Mouse (Mus musculus): ENCODE measurements around the gene Agbl2. TPM values are rescaled to one million over a fixed set of nuclear protein-coding genes. Genes with fewer than 3 reads are reported as not detected.

Agbl2 gene
- total and polyA plus RNA-seq, 2 experiments = 0.05 TPM; not detected in 1

GRCm38 (mm10) chr2:90833502-90833901 lies 51.0 kb downstream of the Agbl2 start:
- TF ChIP-seq CTCF (IDR thresholded peaks at IDR 0.05; ENCODE audit: low read depth, low read length) = no peak
- TF ChIP-seq POLR2A (IDR thresholded peaks at IDR 0.05; ENCODE audit: extremely low read depth, insufficient read depth, low read length) = no peak
- H3K9ac ChIP-seq (ENCODE audit: low read depth, low read length) = no peak overlapping the region
- H3K79me2 ChIP-seq (ENCODE audit: control insufficient read depth, insufficient read depth, low read length) = no peaks in the 10 kb centered on the region
- 52% methylated on average over 5 of the region's 5 CpGs for WGBS
- H3K27ac ChIP-seq (replicated peaks; ENCODE audit: insufficient read depth, low read depth, low read length) = no peak overlapping the region
- no peaks in the 10 kb centered on the region for H3K36me3 ChIP-seq (ENCODE audit: control insufficient read depth, insufficient read depth, low read length)
- H3K4me1 ChIP-seq (ENCODE audit: control insufficient read depth, insufficient read depth, low read length) = no peaks in the 10 kb centered on the region
- H3K4me3 ChIP-seq (ENCODE audit: insufficient read depth, low read depth, low read length) = no peak overlapping the region
- DNase-seq (ENCODE audit: extremely low read depth, low read depth, low spot score) = no peak
- no peaks in the 10 kb centered on the region for H3K27me3 ChIP-seq (ENCODE audit: control insufficient read depth, insufficient read depth, low read length)

- no peak for DNase-seq (ENCODE audit: extremely low read depth, low read depth, low spot score)
- 54% methylated on average over 2 of the region's 2 CpGs for WGBS
- no peak for TF ChIP-seq CTCF (IDR thresholded peaks at IDR 0.05; ENCODE audit: low read depth, low read length)
Measured at GRCm38 (mm10) chr2:90838621-90839020, 56.1 kb downstream of the Agbl2 start.

GRCm38 (mm10) chr2:90843666-90844065 lies 61.1 kb downstream of the Agbl2 start:
- peaks cover 10% of the 10 kb centered on the region for H3K4me1 ChIP-seq (ENCODE audit: control insufficient read depth, insufficient read depth, low read length)
- H3K9ac ChIP-seq (ENCODE audit: low read depth, low read length) = no peak overlapping the region
- H3K27ac ChIP-seq (replicated peaks; ENCODE audit: insufficient read depth, low read depth, low read length) = no peak overlapping the region
- no peaks in the 10 kb centered on the region for H3K36me3 ChIP-seq (ENCODE audit: control insufficient read depth, insufficient read depth, low read length)
- 88% methylated on average over 1 of the region's 1 CpGs for WGBS
- H3K79me2 ChIP-seq (ENCODE audit: control insufficient read depth, insufficient read depth, low read length) = peaks cover 3% of the 10 kb centered on the region; the same call in 1 of the 2 replicates
- no peak overlapping the region for H3K4me3 ChIP-seq (ENCODE audit: insufficient read depth, low read depth, low read length)
- no peak for DNase-seq (ENCODE audit: extremely low read depth, low read depth, low spot score)
- TF ChIP-seq CTCF (IDR thresholded peaks at IDR 0.05; ENCODE audit: low read depth, low read length) = no peak
- no peak for TF ChIP-seq POLR2A (IDR thresholded peaks at IDR 0.05; ENCODE audit: extremely low read depth, insufficient read depth, low read length)
- no peaks in the 10 kb centered on the region for H3K27me3 ChIP-seq (ENCODE audit: control insufficient read depth, insufficient read depth, low read length)

More at GRCm38 (mm10) chr2:90838621-90839020, 56.1 kb downstream of the Agbl2 start:
- no peak overlapping the region for H3K27ac ChIP-seq (replicated peaks; ENCODE audit: insufficient read depth, low read depth, low read length)
- H3K4me3 ChIP-seq (ENCODE audit: insufficient read depth, low read depth, low read length) = no peak overlapping the region
- H3K36me3 ChIP-seq (ENCODE audit: control insufficient read depth, insufficient read depth, low read length) = no peaks in the 10 kb centered on the region
- no peaks in the 10 kb centered on the region for H3K79me2 ChIP-seq (ENCODE audit: control insufficient read depth, insufficient read depth, low read length)
- H3K9ac ChIP-seq (ENCODE audit: low read depth, low read length) = no peak overlapping the region
- no peaks in the 10 kb centered on the region for H3K4me1 ChIP-seq (ENCODE audit: control insufficient read depth, insufficient read depth, low read length)
- no peaks in the 10 kb centered on the region for H3K27me3 ChIP-seq (ENCODE audit: control insufficient read depth, insufficient read depth, low read length)

GRCm38 (mm10) chr2:90844262-90844661 lies 61.7 kb downstream of the Agbl2 start:
- peaks cover 3% of the 10 kb centered on the region; the same call in 1 of the 2 replicates for H3K79me2 ChIP-seq (ENCODE audit: control insufficient read depth, insufficient read depth, low read length)
- H3K4me1 ChIP-seq (ENCODE audit: control insufficient read depth, insufficient read depth, low read length) = peaks cover 11% of the 10 kb centered on the region
- 90% methylated on average over 5 of the region's 5 CpGs for whole genome bisulfite sequencing
- H3K9ac ChIP-seq (ENCODE audit: low read depth, low read length) = no peak overlapping the region
- H3K36me3 ChIP-seq (ENCODE audit: control insufficient read depth, insufficient read depth, low read length) = peaks cover 2% of the 10 kb centered on the region; the same call in 1 of the 2 replicates
- H3K27me3 ChIP-seq (ENCODE audit: control insufficient read depth, insufficient read depth, low read length) = no peaks in the 10 kb centered on the region
- no peak for DNase-seq (ENCODE audit: extremely low read depth, low read depth, low spot score)
- no peak overlapping the region for H3K27ac ChIP-seq (replicated peaks; ENCODE audit: insufficient read depth, low read depth, low read length)
- TF ChIP-seq CTCF (IDR thresholded peaks at IDR 0.05; ENCODE audit: low read depth, low read length) (no peak), POLR2A (IDR thresholded peaks at IDR 0.05; ENCODE audit: extremely low read depth, insufficient read depth, low read length) (no peak)
- H3K4me3 ChIP-seq (ENCODE audit: insufficient read depth, low read depth, low read length) = no peak overlapping the region

- Histone ChIP-seq H3K36me3 (ENCODE audit: control insufficient read depth, insufficient read depth, low read length) (peaks cover 9% of the 10 kb centered on the region; the same call in 1 of the 2 replicates), H3K4me1 (ENCODE audit: control insufficient read depth, insufficient read depth, low read length) (peaks cover 11% of the 10 kb centered on the region), H3K9ac (ENCODE audit: low read depth, low read length) (no peak overlapping the region), H3K79me2 (ENCODE audit: control insufficient read depth, insufficient read depth, low read length) (peaks cover 3% of the 10 kb centered on the region; the same call in 1 of the 2 replicates), H3K27me3 (ENCODE audit: control insufficient read depth, insufficient read depth, low read length) (no peaks in the 10 kb centered on the region), H3K27ac (replicated peaks; ENCODE audit: insufficient read depth, low read depth, low read length) (no peak overlapping the region), H3K4me3 (ENCODE audit: insufficient read depth, low read depth, low read length) (no peak overlapping the region)
- DNase-seq (ENCODE audit: extremely low read depth, low read depth, low spot score) = peak; percentile 72
- WGBS = 36% methylated on average over 5 of the region's 5 CpGs
- TF ChIP-seq POLR2A (IDR thresholded peaks at IDR 0.05; ENCODE audit: extremely low read depth, insufficient read depth, low read length) (no peak), CTCF (IDR thresholded peaks at IDR 0.05; ENCODE audit: low read depth, low read length) (no peak)
Measured at GRCm38 (mm10) chr2:90845234-90845633, 62.7 kb downstream of the Agbl2 start.

- Histone ChIP-seq H3K27me3 (ENCODE audit: control insufficient read depth, insufficient read depth, low read length) (no peaks in the 10 kb centered on the region), H3K4me3 (ENCODE audit: insufficient read depth, low read depth, low read length) (no peak overlapping the region), H3K36me3 (ENCODE audit: control insufficient read depth, insufficient read depth, low read length) (peaks cover 17% of the 10 kb centered on the region), H3K4me1 (ENCODE audit: control insufficient read depth, insufficient read depth, low read length) (peaks cover 14% of the 10 kb centered on the region), H3K9ac (ENCODE audit: low read depth, low read length) (no peak overlapping the region), H3K79me2 (ENCODE audit: control insufficient read depth, insufficient read depth, low read length) (peaks cover 3% of the 10 kb centered on the region; the same call in 1 of the 2 replicates), H3K27ac (replicated peaks; ENCODE audit: insufficient read depth, low read depth, low read length) (peak overlapping the region; percentile 92)
- whole genome bisulfite sequencing = 17% methylated on average over 6 of the region's 6 CpGs
- DNase-seq (ENCODE audit: extremely low read depth, low read depth, low spot score) = peak; percentile 83
- TF ChIP-seq POLR2A (IDR thresholded peaks at IDR 0.05; ENCODE audit: extremely low read depth, insufficient read depth, low read length) = no peak
- no peak for TF ChIP-seq CTCF (IDR thresholded peaks at IDR 0.05; ENCODE audit: low read depth, low read length)
Measured at GRCm38 (mm10) chr2:90846171-90846570, 63.6 kb downstream of the Agbl2 start.
